Mouse (Mus musculus): ENCODE results near the gene Ddost. TPM values are rescaled to one million over a fixed set of nuclear protein-coding genes. Genes with fewer than 3 reads are reported as not detected.

Gene Ddost
- polyA plus RNA-seq (2015; fragmentation: Nextera tagmentation; extraction: Ambion mirVana): 202 and 210 TPM in 2 replicates

GRCm38 (mm10) chr4:138304340-138305104, at the start of gene Ddost:
Ddost (plus strand) TSS chr4:138304730.

GRCm38 (mm10) chr4:138326077-138326695, 21.7 kb downstream of the Ddost start, which contains the start of gene Pink1:
Pink1 (minus strand) TSS chr4:138326307.

Small RNA genes lying within 50 kb of the gene (microRNA-seq; reads per million reads assigned to microRNA genes)
- gene Gm27646: not detected
- 0.93 reads per million for gene Mir7019

Other genes starting within 250 kb of the Ddost start
- gene Hp1bp3, start 88.4 kb upstream of the Ddost start, polyA plus RNA-seq (2015; fragmentation: Nextera tagmentation; extraction: Ambion mirVana): 77.3 and 86.4 TPM in 2 replicates
- 0.05 and 0.37 TPM in 2 replicates for gene Sh2d5, start 54.3 kb upstream of the Ddost start, polyA plus RNA-seq (2015; fragmentation: Nextera tagmentation; extraction: Ambion mirVana)
- gene Kif17, start 54.3 kb upstream of the Ddost start, polyA plus RNA-seq (2015; fragmentation: Nextera tagmentation; extraction: Ambion mirVana): 0.25 and 0.36 TPM in 2 replicates
- 50.9 and 66.7 TPM in 2 replicates for gene Pink1, start 21.6 kb downstream of the Ddost start, polyA plus RNA-seq (2015; fragmentation: Nextera tagmentation; extraction: Ambion mirVana)
- gene Cda, start 63.3 kb downstream of the Ddost start, polyA plus RNA-seq (2015; fragmentation: Nextera tagmentation; extraction: Ambion mirVana): 3.5 and 6.0 TPM in 2 replicates
- gene Fam43b, start 91.8 kb downstream of the Ddost start, polyA plus RNA-seq (2015; fragmentation: Nextera tagmentation; extraction: Ambion mirVana): not detected in 2 replicates
- gene Mul1, start 129.9 kb downstream of the Ddost start, polyA plus RNA-seq (2015; fragmentation: Nextera tagmentation; extraction: Ambion mirVana): 11.5 and 13.2 TPM in 2 replicates
- gene Camk2n1, start 149.6 kb downstream of the Ddost start, polyA plus RNA-seq (2015; fragmentation: Nextera tagmentation; extraction: Ambion mirVana): 3.3 and 3.4 TPM in 2 replicates